Mouse (Mus musculus) adrenal gland, postnatal 4 days (tissue): ENCODE measurements at regions not wholly inside any gene's neighbourhood (a gene's known extent, or its start where the extent isn't known, plus 50 kb on each side); places are given as distances from the start of the nearest gene placed in this dataset.

Experiments
- DNase-seq, 2 experiments: peaks; one replicate each; pipeline ENCODE4 v3.0.0; 2021 to 2022; ENCODE audit warnings: low spot score in 2 of 2, mixed read lengths in 2 of 2

- DNase-seq, result no peak
Measured at GRCm38 (mm10) chr13:32649982-32650381, 133.8 kb downstream of the Mylk4 start.

GRCm38 (mm10) chr13:32643030-32643750, 140.6 kb downstream of the Mylk4 start:
- DNase-seq, result no peak

GRCm38 (mm10) chr13:32640941-32641340, 142.8 kb downstream of the Mylk4 start:
- DNase-seq, result no peak

GRCm38 (mm10) chr13:32630122-32630732, 153.5 kb downstream of the Mylk4 start:
- no peak for DNase-seq

- DNase-seq, result no peak
Measured at GRCm38 (mm10) chr13:32613916-32614315, 169.8 kb downstream of the Mylk4 start.

GRCm38 (mm10) chr13:32611551-32612295, 172.0 kb downstream of the Mylk4 start:
- DNase-seq, result no peak

GRCm38 (mm10) chr13:32610970-32611369, 172.8 kb downstream of the Mylk4 start:
- no peak for DNase-seq

GRCm38 (mm10) chr13:32608413-32608812, 175.3 kb downstream of the Mylk4 start:
- no peak for DNase-seq

GRCm38 (mm10) chr13:32603925-32604590, 179.7 kb downstream of the Mylk4 start:
- DNase-seq, result no peak

GRCm38 (mm10) chr13:32601315-32601714, 182.4 kb downstream of the Mylk4 start:
- DNase-seq, result no peak

- DNase-seq, result no peak
Measured at GRCm38 (mm10) chr13:32593611-32594010, 190.1 kb downstream of the Mylk4 start.

- no peak for DNase-seq
Measured at GRCm38 (mm10) chr13:32593131-32593530, 190.6 kb downstream of the Mylk4 start.

GRCm38 (mm10) chr13:32581598-32581997, 202.2 kb downstream of the Mylk4 start:
- DNase-seq, result no peak

GRCm38 (mm10) chr13:32567850-32568249, 215.9 kb downstream of the Mylk4 start:
- no peak for DNase-seq

GRCm38 (mm10) chr13:32560666-32561065, 222.1 kb upstream of the Gmds start:
- no peak for DNase-seq

- DNase-seq, result no peak
Measured at GRCm38 (mm10) chr13:32556396-32556795, 217.9 kb upstream of the Gmds start.

GRCm38 (mm10) chr13:32555064-32555463, 216.5 kb upstream of the Gmds start:
- DNase-seq, result no peak

GRCm38 (mm10) chr13:32554601-32555000, 216.1 kb upstream of the Gmds start:
- DNase-seq, result no peak

- no peak for DNase-seq
Measured at GRCm38 (mm10) chr13:32553136-32553535, 214.6 kb upstream of the Gmds start.

GRCm38 (mm10) chr13:32550113-32550512, 211.6 kb upstream of the Gmds start:
- no peak for DNase-seq

GRCm38 (mm10) chr13:32547126-32547525, 208.6 kb upstream of the Gmds start:
- no peak for DNase-seq
